Mouse (Mus musculus): ENCODE measurements around the gene Gm5127.
A peak's percentile ranks its signal among the peaks of the same experiment; 100 is the strongest.

Gm5127 gene

DNA sequence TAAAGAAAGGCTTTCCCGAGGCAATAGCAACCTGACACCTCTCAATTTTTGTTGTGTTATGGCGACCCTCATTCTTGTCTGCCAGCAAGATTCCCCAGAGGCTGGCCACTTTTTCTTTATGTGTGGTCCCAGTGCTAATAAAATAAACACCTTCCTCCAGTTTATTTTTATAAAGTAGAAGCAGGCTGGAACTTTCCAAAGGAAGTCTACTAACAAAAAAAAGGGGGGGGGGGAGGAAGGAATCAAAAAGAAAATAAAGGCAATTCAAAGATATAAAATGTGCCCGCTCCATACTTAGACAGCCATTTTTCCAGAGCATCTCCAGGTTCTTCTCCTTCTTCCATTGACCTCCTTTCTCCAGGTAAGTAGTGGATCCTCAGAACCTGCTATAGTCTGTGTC is at the start of gene Gm5127:
Gm5127 (plus strand) TSS at position 301 of the 400 bp plus-strand sequence.
- DNase-seq: no peak

DNA sequence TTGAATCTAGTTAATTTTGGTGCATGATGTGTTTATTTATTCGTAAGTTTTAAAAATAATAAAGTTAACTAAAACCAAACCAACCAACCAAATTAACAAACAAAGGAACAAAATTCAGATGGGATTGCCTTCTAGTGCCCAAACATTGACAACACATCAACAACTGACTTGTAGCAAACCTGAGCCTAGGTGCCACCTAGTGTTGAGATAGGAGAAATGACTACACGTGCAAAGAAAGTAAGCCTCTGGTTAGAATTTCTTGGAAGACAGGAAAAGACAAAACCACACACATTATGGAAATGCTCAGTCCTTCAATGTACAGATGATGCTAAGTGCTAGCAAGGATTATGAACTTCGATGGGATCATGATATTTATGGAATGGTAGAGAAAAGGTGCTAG is 46.6 kb upstream of the Gm5127 start:
- no peak for DNase-seq

DNA sequence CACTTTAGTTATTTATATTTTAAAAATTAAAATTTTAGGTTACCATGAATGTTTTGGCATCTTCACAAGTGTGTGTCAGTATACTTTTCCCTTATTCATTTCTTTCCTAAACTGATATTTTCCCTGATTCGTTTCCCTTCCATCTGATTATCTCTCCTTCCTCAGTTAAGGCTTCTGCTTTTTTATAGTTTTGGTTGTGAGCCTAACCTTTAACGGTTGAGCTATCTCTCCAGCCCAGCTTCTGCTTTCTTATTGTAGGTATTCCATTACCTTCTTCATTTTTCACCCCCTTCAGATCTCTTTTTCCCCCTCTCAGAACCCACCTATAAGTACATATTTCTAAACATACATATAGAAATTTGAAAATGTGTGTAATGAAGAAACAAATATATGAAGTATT is 27.5 kb upstream of the Gm5127 start:
- no peak for DNase-seq

DNA sequence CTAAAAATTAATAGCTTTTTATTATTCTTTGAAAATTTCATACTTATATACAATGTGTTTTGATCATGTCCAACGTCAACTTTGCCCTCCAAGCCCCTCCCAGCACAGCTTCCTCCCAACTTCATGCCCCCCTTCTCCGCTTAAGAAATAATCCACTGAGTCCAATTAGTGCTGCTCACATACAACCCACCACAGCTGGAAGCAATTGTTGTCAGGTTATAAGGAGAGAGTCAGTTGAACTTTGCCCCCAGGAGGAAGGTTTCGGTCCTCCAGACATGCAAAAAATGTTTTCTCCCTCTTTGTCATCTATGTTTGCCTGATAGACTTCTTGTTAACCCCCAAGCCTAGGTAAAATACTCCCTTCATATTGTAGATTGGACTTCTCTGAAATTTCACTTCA is 4.0 kb upstream of the Gm5127 start:
- DNase-seq: no peak

DNA sequence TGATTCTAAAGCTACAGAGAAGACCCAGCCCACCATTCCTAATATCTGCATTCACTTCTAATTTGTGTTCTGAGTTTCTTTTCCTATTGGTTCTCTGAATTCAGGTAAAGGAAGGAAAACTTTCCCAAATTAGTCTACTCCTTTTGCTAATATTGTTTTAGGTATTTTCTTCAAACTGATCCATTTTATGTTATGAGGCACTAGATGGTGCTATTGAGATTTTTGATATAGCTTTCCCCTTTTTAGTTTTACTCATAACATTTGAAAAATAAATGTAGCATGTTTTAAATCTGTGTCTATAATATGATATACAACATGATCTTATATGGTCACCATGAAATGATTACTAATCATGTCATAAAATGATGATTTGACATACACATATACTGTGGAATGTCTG is 2.6 kb upstream of the Gm5127 start:
- no peak for DNase-seq

DNA sequence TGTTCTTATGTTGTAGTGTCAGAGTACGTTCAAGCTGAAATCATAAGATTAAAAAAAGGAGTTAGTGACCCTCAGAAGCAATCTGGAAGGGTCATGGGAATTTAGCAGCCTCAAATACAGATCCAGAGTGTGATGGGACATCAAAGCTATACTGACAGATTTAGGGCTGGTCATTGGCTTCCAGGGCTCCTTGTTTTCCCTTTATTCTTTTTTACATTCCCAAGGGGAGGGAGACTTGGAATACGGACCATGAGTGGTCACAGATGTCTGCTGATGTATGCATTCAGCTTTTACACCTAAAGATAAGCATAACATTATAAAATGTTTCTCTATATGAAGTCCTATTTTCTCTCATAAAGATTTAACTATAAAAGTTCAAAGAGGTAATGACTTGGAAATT is 789 bp upstream of the Gm5127 start:
- DNase-seq: no peak

DNA sequence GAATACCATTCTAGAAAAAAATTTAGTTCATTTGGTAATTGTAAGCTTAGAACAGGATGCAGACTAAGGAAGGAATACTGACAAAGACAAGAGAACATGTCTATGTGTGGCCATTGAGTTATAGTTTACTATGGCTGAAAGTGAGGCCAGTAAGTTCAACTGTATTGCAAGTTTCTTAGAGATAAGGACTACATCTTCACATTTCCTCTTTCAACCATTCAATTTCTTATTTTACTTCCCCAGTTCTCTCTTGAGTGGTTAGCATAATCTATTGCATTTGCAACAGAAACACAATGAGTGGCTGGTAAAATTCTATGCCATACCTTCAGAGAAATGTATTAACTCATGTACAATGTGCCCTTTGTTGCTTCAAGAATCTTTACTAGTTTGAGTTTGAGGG is 10.9 kb downstream of the Gm5127 start:
- no peak for DNase-seq

DNA sequence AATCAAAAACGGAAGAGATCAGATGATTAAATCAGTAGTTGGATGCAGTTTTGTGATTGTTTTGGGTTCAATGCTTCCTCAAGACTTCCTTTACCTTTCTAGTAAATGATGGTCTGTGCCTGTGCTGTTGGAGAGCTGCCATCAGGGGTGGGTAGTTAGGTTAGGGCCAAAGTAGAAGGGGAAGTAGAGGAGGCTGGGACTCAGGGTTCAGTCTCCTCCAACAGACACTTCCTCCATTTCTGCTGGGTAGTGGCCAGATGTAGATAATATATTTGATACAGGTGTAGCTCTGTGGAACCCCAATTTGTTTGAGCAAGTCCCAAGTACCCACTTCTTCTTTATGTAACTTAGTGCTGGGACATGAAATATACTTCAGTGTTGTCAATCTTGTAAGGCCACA is 12.9 kb downstream of the Gm5127 start:
- no peak for DNase-seq

DNA sequence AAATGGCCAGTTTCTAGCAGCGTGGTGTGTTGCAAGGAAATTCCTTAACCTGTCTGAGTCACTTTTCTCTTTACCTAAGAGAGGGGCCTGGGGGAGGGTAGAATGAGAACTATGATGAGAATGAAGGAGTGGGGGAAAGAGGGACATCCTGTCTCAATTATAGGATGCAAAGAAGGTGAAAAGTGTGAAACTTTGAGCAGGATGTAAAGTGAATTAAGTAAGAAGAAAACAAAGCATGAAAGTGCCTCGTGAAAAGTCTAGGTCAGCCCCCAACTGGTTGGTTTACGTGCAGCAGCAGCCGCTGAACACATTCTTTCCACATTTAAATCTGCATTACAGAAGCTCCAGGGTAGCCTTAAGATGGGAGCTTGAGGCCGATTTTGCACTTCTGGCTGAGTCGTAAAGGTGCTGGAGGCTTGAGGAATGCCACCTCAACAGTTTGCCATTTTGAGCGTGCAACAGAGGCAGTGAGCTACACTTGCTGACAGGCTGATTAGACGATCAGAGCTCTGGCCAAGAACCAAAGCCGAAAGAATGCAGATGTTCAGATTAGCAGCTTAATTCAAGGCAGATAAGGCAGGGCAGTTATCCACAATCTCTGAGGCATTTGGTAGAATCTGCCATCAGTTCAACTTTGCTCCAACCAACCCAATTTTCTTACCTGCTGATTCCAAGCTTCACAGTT is 19.7 kb downstream of the Gm5127 start:
- DNase-seq: no peak

DNA sequence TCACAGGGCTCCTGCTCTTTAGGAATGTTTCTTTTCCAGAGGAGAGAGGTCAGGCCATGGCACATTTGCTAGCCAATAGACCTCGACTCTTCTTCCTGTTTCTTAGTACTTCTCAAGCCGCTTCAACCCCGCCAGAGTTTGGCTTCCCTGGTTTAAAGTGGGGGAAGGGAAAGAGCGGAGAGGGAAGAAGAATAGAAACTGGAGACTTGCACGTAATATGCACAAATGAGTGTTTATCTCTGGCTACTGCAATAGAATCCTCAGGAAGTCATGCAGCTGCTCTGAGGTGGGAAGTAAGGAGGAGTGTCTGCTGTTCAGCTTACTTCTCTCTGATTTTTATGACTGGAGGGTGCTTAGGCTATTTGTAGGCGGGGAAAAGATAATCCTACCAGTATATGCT is 20.4 kb downstream of the Gm5127 start, which contains the start of gene Cysltr1:
Cysltr1 (minus strand) TSS at position 294 of the 400 bp plus-strand sequence.
- DNase-seq: peak; percentile 4 to 15

DNA sequence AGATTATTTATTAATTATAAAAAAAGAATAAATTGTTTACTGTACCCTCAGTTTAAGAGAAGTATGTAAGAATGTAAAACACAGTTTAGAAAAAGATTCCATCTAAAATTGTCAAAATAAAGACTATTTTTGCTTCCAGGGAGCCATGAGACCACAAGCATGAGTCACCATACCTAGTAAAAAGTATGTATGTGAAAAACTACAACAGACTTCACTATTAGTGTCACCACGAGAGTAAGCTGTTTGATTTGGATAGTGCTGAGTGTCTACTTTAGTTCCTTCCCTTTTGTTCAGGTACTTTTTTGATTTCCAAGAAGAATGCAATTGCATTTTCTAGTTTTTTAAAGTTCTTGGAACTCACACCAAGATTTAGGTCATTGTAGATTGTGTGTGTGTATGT is 39.5 kb downstream of the Gm5127 start:
- DNase-seq: no peak

DNA sequence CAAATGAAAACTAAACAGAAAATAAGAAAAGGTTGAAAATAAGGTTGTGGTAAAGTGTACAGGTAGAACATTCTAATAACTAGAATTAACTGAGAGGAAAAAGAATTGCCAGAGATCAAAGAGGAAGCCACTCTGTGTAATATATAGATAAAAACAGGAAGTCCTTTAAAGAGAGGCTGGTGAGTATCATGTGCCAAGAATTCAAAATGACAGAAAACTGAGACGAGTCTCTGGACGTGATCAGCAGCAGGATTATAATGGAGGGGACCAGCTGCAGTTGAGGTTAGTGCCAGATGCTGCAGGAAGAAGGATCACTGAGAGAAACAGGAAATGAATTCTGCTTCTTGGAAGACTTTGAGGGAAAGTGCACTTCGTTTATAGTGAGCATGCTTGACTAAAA is 40.7 kb downstream of the Gm5127 start:
- no peak for DNase-seq

DNA sequence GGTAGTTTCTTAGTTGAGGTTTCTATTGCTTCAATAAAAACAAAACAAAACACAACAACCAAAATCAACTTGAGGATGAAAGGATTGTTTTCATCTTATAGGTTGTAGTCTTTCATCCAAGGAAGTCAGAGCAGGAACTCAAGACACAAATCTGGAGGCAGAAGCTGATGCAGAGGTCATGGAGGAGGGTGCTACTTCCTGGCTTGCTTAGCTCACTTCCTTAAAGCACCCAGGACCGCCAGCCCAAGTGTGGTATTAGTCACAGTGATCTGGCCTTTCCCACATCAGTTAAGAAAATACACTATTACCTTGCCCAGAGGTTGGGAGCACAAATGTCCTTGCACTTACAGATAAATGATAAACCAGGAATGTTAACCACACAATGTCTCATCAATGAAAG is 45.5 kb downstream of the Gm5127 start:
- no peak for DNase-seq

DNA sequence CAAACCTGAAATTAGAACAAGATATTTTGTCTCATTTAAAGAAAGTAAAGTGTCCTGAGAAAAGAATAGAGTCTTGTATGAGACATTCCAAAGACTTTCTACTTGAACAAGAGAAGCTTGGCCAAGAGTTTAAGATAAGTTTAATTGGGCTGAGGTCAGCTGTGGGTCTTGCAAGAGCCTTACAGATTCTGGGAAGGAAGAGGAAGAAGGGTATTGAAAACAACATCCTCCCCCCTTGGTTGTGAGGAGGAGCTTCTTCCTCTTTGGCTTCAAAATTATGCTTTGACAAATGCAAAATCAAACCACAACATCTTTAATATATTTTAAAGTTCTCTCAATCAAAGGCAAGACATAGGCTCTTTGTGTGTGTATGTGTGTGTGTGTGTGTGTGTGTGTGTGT is 50.6 kb downstream of the Gm5127 start:
- DNase-seq: no peak

DNA sequence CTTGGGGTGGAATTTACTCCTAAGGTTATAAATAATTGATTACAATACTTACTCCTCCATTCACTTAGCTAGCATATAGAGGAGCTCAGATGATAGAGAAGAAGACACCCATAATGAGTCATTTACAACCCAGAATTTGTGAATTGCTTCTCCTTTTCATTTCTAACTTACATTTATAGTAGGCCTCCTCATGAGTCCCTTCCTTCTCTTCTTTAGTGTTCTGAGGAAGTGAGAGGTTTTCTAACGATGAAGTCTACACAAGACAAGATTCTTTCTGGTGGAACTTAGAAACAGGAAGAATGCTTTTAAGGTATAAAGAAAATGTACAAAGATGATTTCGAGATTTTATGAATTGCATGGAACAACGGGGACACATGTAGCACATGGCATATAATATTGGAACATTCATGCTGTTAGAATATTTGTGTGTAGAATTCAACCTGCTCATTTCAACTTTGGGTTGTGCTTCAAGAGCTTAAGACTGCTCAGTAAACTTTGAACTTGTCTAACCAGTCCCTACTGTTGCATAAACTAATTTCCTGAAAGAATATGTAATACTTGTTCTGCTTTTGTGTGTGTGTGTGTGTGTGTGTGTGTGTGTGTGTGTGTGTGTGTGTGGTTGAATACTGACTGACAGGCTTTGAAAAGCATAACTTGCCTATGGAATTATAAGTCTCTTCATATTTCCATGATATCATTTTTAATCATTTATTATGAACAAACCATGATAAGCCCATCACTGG is 52.0 kb downstream of the Gm5127 start:
- DNase-seq: no peak

DNA sequence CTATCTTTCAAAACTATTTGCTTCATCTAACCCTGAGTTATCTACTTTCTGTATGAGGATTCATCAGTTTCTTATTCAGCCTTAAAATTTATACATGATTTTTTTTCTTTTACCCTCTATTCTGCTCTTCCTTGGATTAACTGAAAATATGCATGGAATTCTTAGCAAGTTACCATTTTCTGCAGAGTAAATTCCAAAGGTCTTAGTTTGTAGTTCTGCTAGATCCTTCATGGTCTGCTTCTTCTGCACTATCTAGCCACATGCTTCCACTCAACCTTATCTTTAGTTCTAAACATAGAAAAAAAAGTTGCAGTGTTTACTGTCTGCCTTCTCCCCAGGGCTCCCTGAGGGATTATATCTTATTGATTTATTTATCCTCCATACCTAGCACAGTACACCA is 79.1 kb downstream of the Gm5127 start:
- DNase-seq: no peak

DNA sequence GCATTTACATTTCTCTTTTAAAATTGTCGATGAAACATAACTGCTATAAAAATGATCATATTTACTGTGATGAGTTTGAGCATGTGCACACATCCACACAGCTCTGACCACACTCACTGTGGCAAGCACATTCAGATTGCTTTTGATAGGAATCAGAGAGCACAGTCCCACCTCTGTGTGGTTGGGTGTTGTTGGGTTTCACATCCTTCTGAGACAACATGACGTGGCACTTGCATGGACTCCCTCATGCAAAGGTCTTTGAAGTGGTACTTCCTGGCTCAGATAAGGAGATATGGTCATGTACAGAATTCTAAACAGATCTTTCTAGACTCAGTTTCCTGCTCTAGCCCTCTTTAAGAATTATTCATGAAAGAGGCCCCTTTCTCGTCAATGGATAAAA is 121.6 kb downstream of the Gm5127 start:
- no peak for DNase-seq

DNA sequence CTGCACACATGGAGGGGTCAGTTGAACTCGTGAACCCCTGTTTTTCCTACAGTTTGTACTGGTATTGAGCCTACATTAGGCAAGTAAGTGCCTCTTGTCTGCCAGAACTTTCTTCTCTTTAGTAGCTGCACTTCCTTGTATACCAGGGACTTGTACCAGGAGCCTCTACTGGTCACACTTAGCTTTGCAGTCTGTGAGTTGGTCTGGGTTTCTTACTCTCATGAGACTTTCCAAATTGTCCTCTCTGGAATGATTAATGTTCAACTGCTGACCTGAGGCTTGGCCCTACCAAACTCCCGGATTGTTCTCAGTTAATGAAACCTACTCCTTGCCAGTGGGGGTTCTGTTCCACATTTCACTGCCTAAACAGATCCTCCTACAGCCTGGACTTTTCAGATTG is 134.2 kb downstream of the Gm5127 start:
- no peak for DNase-seq

DNA sequence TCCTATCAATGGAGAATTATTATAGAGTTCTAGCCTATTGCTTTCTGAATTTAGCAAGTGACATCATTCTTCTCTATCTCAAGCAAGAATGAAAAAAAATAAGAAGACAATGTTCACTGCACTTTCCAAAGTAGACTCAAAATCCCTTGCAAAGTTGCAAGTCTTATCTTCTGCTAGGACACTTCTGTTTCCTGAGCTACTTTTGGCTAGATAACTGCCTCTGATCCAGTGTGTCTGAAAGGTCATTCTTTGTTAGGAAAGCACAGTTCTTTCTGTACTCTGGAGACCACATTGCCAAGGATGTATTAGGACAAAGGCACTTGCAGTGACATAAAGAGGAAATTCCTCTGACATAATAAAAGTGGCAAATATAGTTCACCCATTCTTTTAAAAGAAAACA is 159.3 kb downstream of the Gm5127 start:
- DNase-seq: no peak

DNA sequence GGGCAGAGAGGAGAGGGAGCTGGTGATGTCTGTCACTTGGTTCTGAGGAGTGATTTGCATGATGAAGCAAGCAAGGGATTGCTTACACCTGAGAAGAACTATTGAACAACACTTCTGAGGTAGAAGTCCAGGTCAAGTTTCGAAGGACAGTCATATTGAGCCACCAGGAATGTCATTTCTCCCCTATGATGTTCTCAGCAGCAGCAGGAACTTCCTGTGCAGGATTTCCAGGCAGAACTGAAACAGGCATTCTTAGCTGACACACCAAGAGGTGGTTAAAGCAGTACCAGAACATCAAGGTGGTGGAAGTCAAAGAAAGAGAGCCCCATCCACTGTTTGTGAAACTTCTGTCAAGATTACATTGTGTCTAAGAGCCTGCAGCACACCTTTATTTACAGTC is 172.3 kb downstream of the Gm5127 start:
- no peak for DNase-seq
